Mouse (Mus musculus) limb, embryonic 15.5 days (tissue): ENCODE data around the gene Sfswap. TPM values are rescaled to one million over a fixed set of nuclear protein-coding genes. Genes with fewer than 3 reads are reported as not detected.

ENCODE experiments used
- ATAC-seq: fragments of 200-750 bp; cut with Nextera tagmentation; 2 replicates; pipeline ENCODE4 v1.8.0; 2017; ENCODE audit warnings: low read depth, moderate TSS enrichment; ENCODE audit not compliant: insufficient number of reproducible peaks, low FRiP score, low TSS enrichment
- H3K27ac ChIP-seq: fragments of 300-500 bp; sonication (generic); 2 replicates; pipeline ENCODE4 v1.5.1; 2015; ENCODE audit warnings: moderate library complexity, mild to moderate bottlenecking, inconsistent platforms
- H3K27me3 ChIP-seq: fragments of 300-500 bp; sonication (generic); 2 replicates; pipeline ENCODE4 v1.6.1; 2015; ENCODE audit warnings: inconsistent platforms
- H3K36me3 ChIP-seq: fragments of 300-500 bp; sonication (generic); 2 replicates; pipeline ENCODE4 v1.6.1; 2015; ENCODE audit warnings: inconsistent platforms
- H3K4me1 ChIP-seq: fragments of 300-500 bp; sonication (generic); 2 replicates; pipeline ENCODE4 v1.6.1; 2015; ENCODE audit warnings: inconsistent platforms
- H3K4me2 ChIP-seq: fragments of 300-500 bp; sonication (generic); 2 replicates; pipeline ENCODE4 v1.6.1; 2015; ENCODE audit warnings: mild to moderate bottlenecking, inconsistent platforms
- H3K4me3 ChIP-seq: fragments of 300-500 bp; sonication (generic); 2 replicates; pipeline ENCODE4 v1.5.1; 2015; ENCODE audit warnings: mild to moderate bottlenecking, inconsistent platforms
- H3K9ac ChIP-seq: fragments of 300-500 bp; sonication (generic); 2 replicates; pipeline ENCODE4 v1.6.1; 2015; ENCODE audit warnings: inconsistent platforms
- H3K9me3 ChIP-seq: fragments of 300-500 bp; sonication (generic); 2 replicates; pipeline ENCODE4 v1.6.1; 2016; ENCODE audit warnings: inconsistent platforms
- WGBS: fragments of 180-500 bp; shearing (Covaris S2); methylation state at CpG from one replicate; pipeline ENCODE4 v1.1.7; 2015; 5-methylcytosine and 5-hydroxymethylcytosine counted together
- polyA plus RNA-seq: library from polyadenylated mRNA; unstranded; fragments of >200 nt; fragmentation: Nextera tagmentation; extraction: Ambion mirVana; gene quantifications from 2 replicates; pipeline ENCODE4 v1.2.1, GENCODE M21; 2015

Sfswap gene
- polyA plus RNA-seq, 1 experiment from 2014 or later, result 41.0 TPM

- no peak for ATAC-seq
- peaks cover 60% of the 10 kb centered on the region for H3K36me3 ChIP-seq
These were observed 33.5 kb downstream of the Sfswap start for GRCm38 (mm10) chr5:129534500-129534899.

GRCm38 (mm10) chr5:129535021-129535420 lies 34.0 kb downstream of the Sfswap start:
- no peaks in the 10 kb centered on the region for H3K9me3 ChIP-seq
- WGBS, result 85% methylated on average over 2 of the region's 2 CpGs
- H3K27me3 ChIP-seq, result no peaks in the 10 kb centered on the region
- no peak overlapping the region for H3K4me2 ChIP-seq
- no peak overlapping the region for H3K4me3 ChIP-seq
- no peak overlapping the region for H3K9ac ChIP-seq
- no peak overlapping the region for H3K27ac ChIP-seq
- peaks cover 60% of the 10 kb centered on the region for H3K36me3 ChIP-seq
- no peaks in the 10 kb centered on the region for H3K4me1 ChIP-seq
- no peak for ATAC-seq

More at GRCm38 (mm10) chr5:129534500-129534899, 33.5 kb downstream of the Sfswap start:
- WGBS, result 70% methylated on average over 2 of the region's 2 CpGs
- H3K4me2 ChIP-seq, result no peak overlapping the region
- no peak overlapping the region for H3K9ac ChIP-seq
- no peaks in the 10 kb centered on the region for H3K4me1 ChIP-seq
- H3K9me3 ChIP-seq, result no peaks in the 10 kb centered on the region
- no peak overlapping the region for H3K4me3 ChIP-seq
- H3K27ac ChIP-seq, result no peak overlapping the region
- H3K27me3 ChIP-seq, result no peaks in the 10 kb centered on the region

- Histone ChIP-seq H3K27ac (no peak overlapping the region), H3K9me3 (no peaks in the 10 kb centered on the region), H3K4me1 (no peaks in the 10 kb centered on the region), H3K27me3 (no peaks in the 10 kb centered on the region), H3K4me2 (no peak overlapping the region), H3K9ac (no peak overlapping the region), H3K36me3 (peaks cover 63% of the 10 kb centered on the region), H3K4me3 (no peak overlapping the region)
- no peak for ATAC-seq
- 94% methylated on average over 3 of the region's 3 CpGs for WGBS
These were observed 34.4 kb downstream of the Sfswap start for GRCm38 (mm10) chr5:129535431-129535830.

GRCm38 (mm10) chr5:129538826-129539225 lies 37.8 kb downstream of the Sfswap start:
- peaks cover 68% of the 10 kb centered on the region for H3K36me3 ChIP-seq
- no peak overlapping the region for H3K9ac ChIP-seq
- H3K27me3 ChIP-seq, result no peaks in the 10 kb centered on the region
- H3K4me1 ChIP-seq, result no peaks in the 10 kb centered on the region
- no peak for ATAC-seq
- 87% methylated on average over 4 of the region's 4 CpGs for WGBS
- no peaks in the 10 kb centered on the region for H3K9me3 ChIP-seq
- no peak overlapping the region for H3K4me2 ChIP-seq
- no peak overlapping the region for H3K4me3 ChIP-seq
- no peak overlapping the region for H3K27ac ChIP-seq

GRCm38 (mm10) chr5:129542236-129542635 lies 41.2 kb downstream of the Sfswap start:
- 90% methylated on average over 3 of the region's 3 CpGs for WGBS
- H3K36me3 ChIP-seq, result peaks cover 75% of the 10 kb centered on the region

GRCm38 (mm10) chr5:129545787-129546186 lies 44.8 kb downstream of the Sfswap start:
- H3K36me3 ChIP-seq, result peaks cover 91% of the 10 kb centered on the region
- ATAC-seq, result no peak
- H3K4me3 ChIP-seq, result no peak overlapping the region
- H3K27me3 ChIP-seq, result no peaks in the 10 kb centered on the region
- 68% methylated on average over 9 of the region's 9 CpGs for WGBS
- no peak overlapping the region for H3K9ac ChIP-seq
- no peak overlapping the region for H3K4me2 ChIP-seq
- H3K27ac ChIP-seq, result no peak overlapping the region
- no peaks in the 10 kb centered on the region for H3K4me1 ChIP-seq
- no peaks in the 10 kb centered on the region for H3K9me3 ChIP-seq

More at GRCm38 (mm10) chr5:129542236-129542635, 41.2 kb downstream of the Sfswap start:
- Histone ChIP-seq H3K9ac (no peak overlapping the region), H3K4me3 (no peak overlapping the region), H3K4me2 (no peak overlapping the region), H3K27ac (no peak overlapping the region), H3K4me1 (no peaks in the 10 kb centered on the region), H3K9me3 (no peaks in the 10 kb centered on the region), H3K27me3 (no peaks in the 10 kb centered on the region)
- no peak for ATAC-seq

GRCm38 (mm10) chr5:129549716-129550115 lies 48.7 kb downstream of the Sfswap start:
- Histone ChIP-seq H3K27ac (no peak overlapping the region), H3K4me3 (no peak overlapping the region), H3K27me3 (no peaks in the 10 kb centered on the region), H3K36me3 (peaks cover 93% of the 10 kb centered on the region), H3K4me1 (no peaks in the 10 kb centered on the region), H3K9me3 (no peaks in the 10 kb centered on the region), H3K9ac (no peak overlapping the region), H3K4me2 (no peak overlapping the region)
- ATAC-seq, result no peak
- 86% methylated on average over 12 of the region's 12 CpGs for WGBS

GRCm38 (mm10) chr5:129550790-129551189 lies 49.8 kb downstream of the Sfswap start:
- H3K4me1 ChIP-seq, result no peaks in the 10 kb centered on the region
- no peak overlapping the region for H3K4me2 ChIP-seq
- no peak overlapping the region for H3K27ac ChIP-seq
- peaks cover 96% of the 10 kb centered on the region for H3K36me3 ChIP-seq
- H3K9me3 ChIP-seq, result no peaks in the 10 kb centered on the region
- no peak for ATAC-seq
- H3K9ac ChIP-seq, result no peak overlapping the region
- no peaks in the 10 kb centered on the region for H3K27me3 ChIP-seq
- 94% methylated on average over 6 of the region's 6 CpGs for WGBS
- no peak overlapping the region for H3K4me3 ChIP-seq

GRCm38 (mm10) chr5:129551991-129552390 lies 51.0 kb downstream of the Sfswap start:
- Histone ChIP-seq H3K4me2 (no peak overlapping the region), H3K36me3 (peaks cover 94% of the 10 kb centered on the region), H3K9me3 (no peaks in the 10 kb centered on the region), H3K27ac (no peak overlapping the region), H3K4me3 (no peak overlapping the region), H3K9ac (no peak overlapping the region), H3K27me3 (no peaks in the 10 kb centered on the region), H3K4me1 (no peaks in the 10 kb centered on the region)
- no peak for ATAC-seq
- 94% methylated on average over 2 of the region's 2 CpGs for WGBS

- Histone ChIP-seq H3K27ac (no peak overlapping the region), H3K4me1 (no peaks in the 10 kb centered on the region), H3K9me3 (no peaks in the 10 kb centered on the region), H3K4me3 (no peak overlapping the region), H3K4me2 (no peak overlapping the region), H3K27me3 (no peaks in the 10 kb centered on the region), H3K9ac (no peak overlapping the region), H3K36me3 (peaks cover 91% of the 10 kb centered on the region)
- 83% methylated on average over 6 of the region's 6 CpGs for WGBS
- no peak for ATAC-seq
These were observed 52.6 kb downstream of the Sfswap start for GRCm38 (mm10) chr5:129553642-129554041.

- H3K4me3 ChIP-seq, result no peak overlapping the region
- no peaks in the 10 kb centered on the region for H3K4me1 ChIP-seq
- H3K36me3 ChIP-seq, result peaks cover 85% of the 10 kb centered on the region
- H3K4me2 ChIP-seq, result no peak overlapping the region
- ATAC-seq, result no peak
- no peak overlapping the region for H3K27ac ChIP-seq
- no peaks in the 10 kb centered on the region for H3K27me3 ChIP-seq
- H3K9me3 ChIP-seq, result no peaks in the 10 kb centered on the region
- 77% methylated on average over 5 of the region's 5 CpGs for WGBS
- no peak overlapping the region for H3K9ac ChIP-seq
These were observed 57.6 kb downstream of the Sfswap start for GRCm38 (mm10) chr5:129558591-129558990.

- Histone ChIP-seq H3K36me3 (peaks cover 85% of the 10 kb centered on the region), H3K4me3 (no peak overlapping the region), H3K9me3 (no peaks in the 10 kb centered on the region), H3K4me1 (no peaks in the 10 kb centered on the region), H3K27ac (no peak overlapping the region), H3K9ac (no peak overlapping the region), H3K27me3 (no peaks in the 10 kb centered on the region), H3K4me2 (no peak overlapping the region)
- ATAC-seq, result no peak
- 79% methylated on average over 11 of the region's 11 CpGs for WGBS
These were observed 58.3 kb downstream of the Sfswap start for GRCm38 (mm10) chr5:129559283-129559682.

- H3K27ac ChIP-seq, result no peak overlapping the region
- ATAC-seq, result no peak
- no peaks in the 10 kb centered on the region for H3K9me3 ChIP-seq
- no peak overlapping the region for H3K4me3 ChIP-seq
- H3K27me3 ChIP-seq, result no peaks in the 10 kb centered on the region
- H3K4me2 ChIP-seq, result no peak overlapping the region
- peaks cover 86% of the 10 kb centered on the region for H3K36me3 ChIP-seq
- no peak overlapping the region for H3K9ac ChIP-seq
- 90% methylated on average over 8 of the region's 8 CpGs for WGBS
- H3K4me1 ChIP-seq, result no peaks in the 10 kb centered on the region
These were observed 61.3 kb downstream of the Sfswap start for GRCm38 (mm10) chr5:129562342-129562741.
